Mouse (Mus musculus) embryonic facial prominence, embryonic 12.5 days (tissue): ENCODE data around the gene Ppp1r2. TPM values are rescaled to one million over a fixed set of nuclear protein-coding genes. Genes with fewer than 3 reads are reported as not detected.

Source experiments
- microRNA-seq: library from miRNA; unstranded; fragments of <30 nt; microRNA quantifications from one replicate; pipeline ENCODE4, GENCODE M21; 2017
- polyA plus RNA-seq: library from polyadenylated mRNA; unstranded; fragments of >200 nt; fragmentation: Nextera tagmentation; extraction: Ambion mirVana; gene quantifications from 2 replicates; pipeline ENCODE4 v1.2.1, GENCODE M21; 2016

Gene Ppp1r2
- polyA plus RNA-seq, 1 experiment from 2014 or later: 89.2 TPM

Small RNA genes within 50 kb of the gene (microRNA-seq; reads per million reads assigned to microRNA genes)
- not detected for gene Gm27415

Other genes starting within 250 kb of the Ppp1r2 start
- gene Xxylt1, start 193.8 kb downstream of the Ppp1r2 start, polyA plus RNA-seq: 24.5 and 25.8 TPM in 2 replicates
- gene Acap2, start 74.0 kb downstream of the Ppp1r2 start, polyA plus RNA-seq: 22.8 and 24.6 TPM in 2 replicates
- gene Apod, start 39.5 kb upstream of the Ppp1r2 start, polyA plus RNA-seq: 24.6 and 24.8 TPM in 2 replicates
- gene Bdh1, start 147.0 kb upstream of the Ppp1r2 start, polyA plus RNA-seq: 22.7 and 24.5 TPM in 2 replicates